Mouse (Mus musculus): Measurements from ENCODE around the gene Slc35f3.

DNA sequence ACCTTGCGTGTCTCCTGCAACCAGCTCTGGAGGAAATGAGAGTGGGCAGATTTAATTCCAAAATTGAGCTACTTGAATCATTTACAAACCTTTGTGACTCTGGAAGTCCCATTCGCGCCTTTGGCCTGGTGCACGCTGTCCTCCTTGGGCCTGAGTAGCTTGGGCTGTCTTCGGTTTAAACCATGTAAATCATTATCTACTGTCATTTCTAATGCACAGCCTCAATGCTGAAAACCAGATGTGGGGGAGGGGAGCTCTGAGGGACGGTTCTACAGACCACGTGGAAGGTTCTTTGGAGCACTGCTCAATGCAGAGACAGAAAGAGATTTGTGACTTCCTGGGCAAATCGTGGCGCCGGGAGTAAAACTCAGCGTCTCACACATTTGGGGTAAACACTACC lies 61.7 kb downstream of the Slc35f3 start:
- TF ChIP-seq CTCF (IDR thresholded peaks at IDR 0.05; ENCODE audit: low read depth, low read length) (no peak), POLR2A (IDR thresholded peaks at IDR 0.05; ENCODE audit: extremely low read depth, insufficient read depth, low read length) (no peak)

All from liver, adult 2 months (tissue).